Mouse (Mus musculus) MEL (cell line): ENCODE data around the gene Rnf115. TPM values are rescaled to one million over a fixed set of nuclear protein-coding genes. Genes with fewer than 3 reads are reported as not detected.

Source experiments
- DNase-seq: peaks from one replicate; pipeline ENCODE4 v3.0.0; 2011; ENCODE audit warnings: low read depth, low spot score
- H3K27ac ChIP-seq: 2 replicates; pipeline ENCODE4 v1.5.1; 2012; ENCODE audit warnings: low read depth, mild to moderate bottlenecking, control low read depth, low read length, moderate library complexity; ENCODE audit not compliant: control insufficient read depth
- H3K27me3 ChIP-seq, 2 experiments: fragments of 150-350 bp in 1 of 2; sonication (generic) in 1 of 2; 2 replicates each; pipeline ENCODE4 v1.6.1; 2012; ENCODE audit warnings: low read length in 2 of 2, mild to moderate bottlenecking in 2 of 2, improper control_type of control experiment in 1 of 2, moderate library complexity in 1 of 2; ENCODE audit not compliant: insufficient read depth in 2 of 2, control insufficient read depth in 1 of 2
- H3K36me3 ChIP-seq, 2 experiments: 2 replicates each; pipeline ENCODE4 v1.6.1; 2012 to 2014; ENCODE audit warnings: low read length in 2 of 2, improper control_type of control experiment in 1 of 2, inconsistent platforms in 1 of 2, mild to moderate bottlenecking in 1 of 2; ENCODE audit not compliant: insufficient read depth in 2 of 2, control insufficient read depth in 1 of 2
- H3K4me1 ChIP-seq, 2 experiments: fragments of 150-350 bp in 1 of 2; sonication (generic) in 1 of 2; 2 replicates each; pipeline ENCODE4 v1.6.1; 2012; ENCODE audit warnings: low read length in 2 of 2, improper control_type of control experiment in 1 of 2, mild to moderate bottlenecking in 1 of 2; ENCODE audit not compliant: insufficient read depth in 2 of 2, control insufficient read depth in 1 of 2
- H3K4me3 ChIP-seq, 2 experiments: fragments of 150-350 bp in 1 of 2; sonication (generic) in 1 of 2; 2 replicates each; pipeline ENCODE4 v1.5.1; 2012; ENCODE audit warnings: low read depth in 2 of 2, low read length in 2 of 2, mild to moderate bottlenecking in 2 of 2, moderate library complexity in 2 of 2, control low read depth in 1 of 2, improper control_type of control experiment in 1 of 2; ENCODE audit not compliant: control insufficient read depth in 1 of 2, insufficient read depth in 1 of 2
- H3K79me2 ChIP-seq: 2 replicates; pipeline ENCODE4 v1.6.1; 2012; ENCODE audit warnings: mild to moderate bottlenecking, low read length, moderate library complexity; ENCODE audit not compliant: control insufficient read depth, poor library complexity, insufficient read depth
- H3K9ac ChIP-seq: 2 replicates; pipeline ENCODE4 v1.6.1; 2012; ENCODE audit warnings: low read depth, mild to moderate bottlenecking, control low read depth, low read length, moderate library complexity; ENCODE audit not compliant: control insufficient read depth, poor library complexity, severe bottlenecking
- H3K9me3 ChIP-seq: fragments of 150-350 bp; sonication (generic); replicated peaks from 2 replicates; pipeline ENCODE4 v1.6.1; 2012; ENCODE audit warnings: mild to moderate bottlenecking, low read length, improper control_type of control experiment, moderate library complexity; ENCODE audit not compliant: insufficient read depth
- CHD2 ChIP-seq: IDR thresholded peaks from 2 replicates; pipeline ENCODE4 v1.6.1; 2011; ENCODE audit warnings: low read length, improper control_type of control experiment
- CTCF ChIP-seq, 3 experiments: IDR thresholded peaks in 2 of 3; conservative IDR thresholded peaks in 1 of 3; 2 replicates each; pipeline ENCODE4 v1.5.1; 2011 to 2012; ENCODE audit warnings: low read length in 3 of 3, low read depth in 2 of 3, mild to moderate bottlenecking in 2 of 3, improper control_type of control experiment in 1 of 3, inconsistent platforms in 1 of 3, mixed read lengths in 1 of 3, moderate library complexity in 1 of 3; ENCODE audit not compliant: control insufficient read depth in 1 of 3, insufficient read depth in 1 of 3, poor library complexity in 1 of 3, severe bottlenecking in 1 of 3
- E2F4 ChIP-seq: IDR thresholded peaks from 2 replicates; pipeline ENCODE4 v1.6.1; 2011; ENCODE audit warnings: low read depth, low read length, improper control_type of control experiment, borderline replicate concordance
- EP300 ChIP-seq, 2 experiments: IDR thresholded peaks; 2 replicates each; pipeline ENCODE4 v1.6.1; 2011; ENCODE audit warnings: improper control_type of control experiment in 2 of 2, low read length in 2 of 2, low read depth in 1 of 2, mild to moderate bottlenecking in 1 of 2
- GATA1 ChIP-seq: IDR thresholded peaks from 2 replicates; pipeline ENCODE4 v1.6.1; 2011; ENCODE audit warnings: low read depth, low read length, improper control_type of control experiment
- JUND ChIP-seq: IDR thresholded peaks from 2 replicates; pipeline ENCODE4 v1.6.1; 2011; ENCODE audit warnings: low read depth, mild to moderate bottlenecking, improper control_type of control experiment, low read length
- MAFK ChIP-seq: IDR thresholded peaks from 2 replicates; pipeline ENCODE4 v1.6.1; 2011; ENCODE audit warnings: low read depth, mild to moderate bottlenecking, low read length, improper control_type of control experiment, borderline replicate concordance
- MAZ ChIP-seq: IDR thresholded peaks from 2 replicates; pipeline ENCODE4 v1.6.1; 2012; ENCODE audit warnings: low read depth, mild to moderate bottlenecking, inconsistent platforms, low read length, improper control_type of control experiment
- MYB ChIP-seq: IDR thresholded peaks from 2 replicates; pipeline ENCODE4 v1.6.1; 2011; ENCODE audit warnings: mild to moderate bottlenecking, low read depth, low read length, improper control_type of control experiment
- NELFE ChIP-seq: IDR thresholded peaks from 2 replicates; pipeline ENCODE4 v1.6.1; 2011; ENCODE audit warnings: low read depth, low read length, improper control_type of control experiment
- NRF1 ChIP-seq: IDR thresholded peaks from 2 replicates; pipeline ENCODE4 v1.6.1; 2014; ENCODE audit warnings: low read depth, mild to moderate bottlenecking, inconsistent platforms, low read length, improper control_type of control experiment, moderate library complexity; ENCODE audit not compliant: poor library complexity, insufficient read depth, severe bottlenecking
- POLR2AphosphoS5 ChIP-seq: IDR thresholded peaks from 2 replicates; pipeline ENCODE4 v1.6.1; 2012; ENCODE audit warnings: low read depth, borderline replicate concordance, mild to moderate bottlenecking, inconsistent platforms, low read length, moderate library complexity, mixed read lengths
- TAL1 ChIP-seq: IDR thresholded peaks from 2 replicates; pipeline ENCODE4 v1.6.1; 2012; ENCODE audit warnings: mild to moderate bottlenecking, inconsistent platforms, low read length, moderate library complexity, mixed read lengths
- TBP ChIP-seq: IDR thresholded peaks from 2 replicates; pipeline ENCODE4 v1.8.0; 2011; ENCODE audit warnings: low read depth, low read length, improper control_type of control experiment
- UBTF ChIP-seq: IDR thresholded peaks from 2 replicates; pipeline ENCODE4 v1.6.1; 2012; ENCODE audit warnings: low read depth, mild to moderate bottlenecking, inconsistent platforms, low read length, improper control_type of control experiment, moderate library complexity, borderline replicate concordance; ENCODE audit not compliant: insufficient read depth
- USF1 ChIP-seq: IDR thresholded peaks from 2 replicates; pipeline ENCODE4 v1.6.1; 2014; ENCODE audit warnings: low read depth, mild to moderate bottlenecking, inconsistent platforms, low read length, improper control_type of control experiment, moderate library complexity
- USF2 ChIP-seq, 2 experiments: IDR thresholded peaks; 2 replicates each; pipeline ENCODE4 v1.6.1; 2011 to 2012; ENCODE audit warnings: improper control_type of control experiment in 2 of 2, low read length in 2 of 2, borderline replicate concordance in 1 of 2, inconsistent platforms in 1 of 2, low read depth in 1 of 2, mild to moderate bottlenecking in 1 of 2; ENCODE audit not compliant: insufficient read depth in 1 of 2
- ZKSCAN1 ChIP-seq: IDR thresholded peaks from 2 replicates; pipeline ENCODE4 v1.6.1; 2012; ENCODE audit warnings: low read depth, mild to moderate bottlenecking, inconsistent platforms, low read length, improper control_type of control experiment, moderate library complexity
- ZMIZ1 ChIP-seq: IDR thresholded peaks from 2 replicates; pipeline ENCODE4 v1.6.1; 2012; ENCODE audit warnings: low read depth, mild to moderate bottlenecking, inconsistent platforms, low read length, improper control_type of control experiment, moderate library complexity
- ZNF384 ChIP-seq: IDR thresholded peaks from 2 replicates; pipeline ENCODE4 v1.6.1; 2012; ENCODE audit warnings: low read depth, mild to moderate bottlenecking, inconsistent platforms, low read length, improper control_type of control experiment
- polyA plus RNA-seq, 2 experiments: library from polyadenylated mRNA; stranded (reverse) in 1 of 2; unstranded in 1 of 2; fragments of >175 nt in 1 of 2; fragments of >200 nt in 1 of 2; gene quantifications; 2 replicates each; pipeline versions ENCODE4 v1.2.1 to v1.2.4; 2012; ENCODE audit warnings: low replicate concordance in 2 of 2, low read depth in 1 of 2; ENCODE audit not compliant: insufficient read length in 2 of 2, insufficient read depth in 1 of 2, missing spikeins in 1 of 2
- total RNA-seq: library from RNA; depleted of rRNA; stranded (reverse); fragments of 300-350 nt; gene quantifications from 2 replicates; pipeline ENCODE4 v1.2.3, GENCODE M21; 2012

Rnf115 gene
- total and polyA plus RNA-seq, 3 experiments, result 43.2 to 71.8 (median 66.1) TPM

DNA sequence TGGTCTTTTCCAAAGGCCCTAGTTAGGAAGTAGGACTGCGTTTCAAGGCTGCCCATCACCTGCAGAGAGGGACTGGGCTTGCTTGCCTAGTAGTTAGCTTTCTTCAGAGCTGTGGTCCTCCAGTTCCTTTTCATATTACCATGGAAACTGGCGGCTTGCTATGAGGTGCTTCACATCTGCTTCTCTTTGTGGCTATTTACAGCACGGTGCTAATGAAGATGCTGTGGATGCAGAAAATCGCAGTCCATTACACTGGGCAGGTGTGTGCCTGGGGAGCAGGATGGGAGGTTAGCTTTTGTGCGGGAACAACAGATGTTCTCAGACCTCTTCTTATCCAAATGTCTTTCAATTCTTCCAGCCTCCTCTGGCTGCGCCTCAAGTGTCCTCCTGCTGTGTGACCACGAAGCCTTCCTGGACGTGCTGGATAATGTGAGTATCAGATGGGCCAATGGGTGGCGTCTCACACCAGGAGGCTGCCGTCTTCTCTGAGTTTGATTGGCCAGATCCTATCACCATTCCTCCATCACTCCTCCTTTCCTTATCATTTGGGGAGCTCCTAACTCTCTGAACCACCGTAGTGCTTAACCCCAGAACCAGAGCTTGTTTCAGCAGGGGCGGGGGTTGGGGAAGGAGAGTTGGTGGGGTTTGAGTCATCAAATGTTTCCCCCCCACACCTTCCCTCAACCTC, 47.1 kb upstream of the Rnf115 start:
- Histone ChIP-seq H3K9me3 (no peaks in the 10 kb centered on the region), H3K4me1 (peaks cover 11 to 38% of the 10 kb centered on the region in 2 experiments), H3K79me2 (no peaks in the 10 kb centered on the region), H3K9ac (no peak overlapping the region), H3K27ac (peak overlapping the region; percentile 18; the same call in 1 of the 2 replicates), H3K4me3 (no peak overlapping the region), H3K36me3 (peaks cover 0 to 32% of the 10 kb centered on the region in 2 experiments; a peak in 2 of 4 replicates), H3K27me3 (no peaks in the 10 kb centered on the region)
- DNase-seq, result peak; percentile 67
- TF ChIP-seq ZNF384, result no peak
- TF ChIP-seq GATA1, result 0 out of 2 replicates have a peak, but pooled peaks have one; percentile 56
- peak; percentile 3 to 17; a peak in 2 of 4 replicates for TF ChIP-seq EP300 (IDR thresholded peaks at IDR 0.05; ENCODE audit: low read depth in 1 of 2, low read length in 2 of 2)
- no peak for TF ChIP-seq USF1
- no peak for TF ChIP-seq MAZ
- peak; percentile 12; the same call in 1 of the 2 replicates for TF ChIP-seq TAL1
- no peak for TF ChIP-seq UBTF
- no peak for TF ChIP-seq TBP

DNA sequence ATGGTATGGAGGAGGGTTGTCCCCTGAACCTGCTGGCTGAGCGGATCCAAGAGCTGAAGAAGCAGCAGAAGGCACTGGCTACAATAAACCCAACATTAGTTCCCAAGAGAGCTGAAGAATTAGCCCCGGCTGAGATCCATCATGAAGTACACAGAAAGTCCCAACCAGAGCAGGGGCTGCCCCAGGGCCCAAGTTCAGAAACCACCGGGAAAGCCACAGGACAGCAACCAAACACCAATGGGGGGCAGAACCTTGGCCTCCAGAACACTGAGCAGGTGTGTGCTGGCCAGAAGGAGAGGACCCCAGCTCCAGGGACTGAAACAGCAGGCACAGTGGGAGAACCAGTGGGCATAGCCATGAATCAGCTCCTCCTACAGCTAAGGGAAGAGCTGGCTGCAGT, 44.0 kb upstream of the Rnf115 start:
- DNase-seq, result no peak

More for the DNA sequence above, 44.0 kb upstream of the Rnf115 start:
- H3K4me3 ChIP-seq, result no peak overlapping the region
- no peaks in the 10 kb centered on the region for H3K27me3 ChIP-seq
- no peaks in the 10 kb centered on the region for H3K79me2 ChIP-seq
- H3K4me1 ChIP-seq, result peaks cover 12 to 27% of the 10 kb centered on the region in 2 experiments
- TF ChIP-seq MAFK (no peak), POLR2AphosphoS5 (no peak), UBTF (no peak), ZKSCAN1 (no peak), NRF1 (no peak), USF2 (IDR thresholded peaks at IDR 0.05; ENCODE audit: borderline replicate concordance in 1 of 2, insufficient read depth in 1 of 2, low read depth in 1 of 2, low read length in 2 of 2) (no peak), GATA1 (no peak), MYB (no peak), EP300 (IDR thresholded peaks at IDR 0.05; ENCODE audit: low read depth in 1 of 2, low read length in 2 of 2) (no peak), CHD2 (no peak), ZMIZ1 (no peak), CTCF (IDR thresholded peaks at IDR 0.05 in 2 of 3, conservative IDR thresholded peaks at IDR 0.05 in 1 of 3; ENCODE audit: control insufficient read depth in 1 of 3, insufficient read depth in 1 of 3, low read depth in 2 of 3, low read length in 3 of 3, poor library complexity in 1 of 3, severe bottlenecking in 1 of 3) (no peak), NELFE (no peak), ZNF384 (no peak), JUND (no peak), E2F4 (no peak)
- no peak overlapping the region for H3K27ac ChIP-seq
- H3K9ac ChIP-seq, result no peak overlapping the region
- H3K36me3 ChIP-seq, result peaks cover 0 to 24% of the 10 kb centered on the region in 2 experiments; a peak in 2 of 4 replicates
- no peaks in the 10 kb centered on the region for H3K9me3 ChIP-seq
